Mouse (Mus musculus) kidney, adult 2 months (tissue): Measurements from ENCODE around the gene Foxn3. TPM values are rescaled to one million over a fixed set of nuclear protein-coding genes. Genes with fewer than 3 reads are reported as not detected.

Experiments used
- DNase-seq: peaks from one replicate; pipeline ENCODE4 v3.0.0; 2021
- H3K27ac ChIP-seq: fragments of 200-500 bp; 2 replicates; pipeline ENCODE4 v1.5.1; 2012; ENCODE audit warnings: low read depth, low read length, control low read depth, inconsistent platforms; ENCODE audit not compliant: insufficient read depth
- H3K27me3 ChIP-seq: fragments of 200-500 bp; replicated peaks from 2 replicates; pipeline ENCODE4 v1.6.1; 2012; ENCODE audit warnings: mild to moderate bottlenecking, moderate library complexity, low read length, inconsistent platforms; ENCODE audit not compliant: control insufficient read depth, insufficient read depth
- H3K36me3 ChIP-seq: fragments of 200-500 bp; 2 replicates; pipeline ENCODE4 v1.6.1; 2012; ENCODE audit warnings: mild to moderate bottlenecking, moderate library complexity, low read length, inconsistent platforms; ENCODE audit not compliant: control insufficient read depth, insufficient read depth
- H3K4me1 ChIP-seq: fragments of 200-500 bp; 2 replicates; pipeline ENCODE4 v1.6.1; 2011; ENCODE audit warnings: low read length; ENCODE audit not compliant: control insufficient read depth, insufficient read depth
- H3K4me3 ChIP-seq: fragments of 200-500 bp; 2 replicates; pipeline ENCODE4 v1.5.1; 2011; ENCODE audit warnings: mild to moderate bottlenecking, low read depth, low read length, control low read depth; ENCODE audit not compliant: insufficient read depth
- CTCF ChIP-seq: fragments of 200-500 bp; conservative IDR thresholded peaks from 2 replicates; pipeline ENCODE4 v1.5.1; 2011; ENCODE audit warnings: low read depth, mild to moderate bottlenecking, control low read depth, low read length, moderate library complexity, mixed read lengths; ENCODE audit not compliant: insufficient read depth, insufficient read length
- POLR2A ChIP-seq: fragments of 200-500 bp; IDR thresholded peaks from one replicate; pipeline ENCODE4 v1.6.1; 2011; ENCODE audit warnings: low read depth, low read length, control low read depth
- WGBS: fragments of 180-500 bp; shearing (Covaris S2); methylation state at CpG from one replicate; pipeline ENCODE4 v1.1.7; 2018; 5-methylcytosine and 5-hydroxymethylcytosine counted together
- polyA plus RNA-seq: library from polyadenylated mRNA; depleted of rRNA; stranded (reverse); fragments of >200 nt; gene quantifications from 2 replicates; pipeline ENCODE4 v1.2.3, GENCODE M21; 2012

The Foxn3 gene
- polyA plus RNA-seq, 1 experiment = 28.0 TPM

DNA sequence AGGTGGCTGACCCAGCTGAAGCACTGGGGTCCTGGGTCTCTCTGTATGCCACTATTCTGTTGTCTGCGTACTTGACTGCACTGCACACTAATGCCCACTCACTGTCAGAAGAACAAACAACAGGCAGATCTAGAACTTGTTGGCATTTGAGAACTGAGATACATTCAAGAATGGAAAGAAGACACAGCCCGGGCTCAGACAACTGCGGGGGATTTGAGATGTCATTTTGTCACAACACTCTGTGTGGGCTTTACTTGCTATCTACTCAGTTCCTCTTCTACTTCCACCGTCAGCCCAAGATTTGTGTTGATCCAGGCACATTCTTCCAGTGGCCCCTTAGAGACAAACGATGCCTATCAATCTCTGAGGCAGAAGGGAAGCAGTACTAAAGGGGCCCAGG, 248.6 kb downstream of the Foxn3 start:
- WGBS = 75% methylated on average over 5 of the region's 5 CpGs
- no peaks in the 10 kb centered on the region for H3K36me3 ChIP-seq
- no peak for DNase-seq
- H3K27me3 ChIP-seq = no peaks in the 10 kb centered on the region
- peaks cover 8% of the 10 kb centered on the region for H3K4me1 ChIP-seq
- TF ChIP-seq CTCF = no peak
- TF ChIP-seq POLR2A = no peak
- no peak overlapping the region for H3K4me3 ChIP-seq
- H3K27ac ChIP-seq = no peak overlapping the region

DNA sequence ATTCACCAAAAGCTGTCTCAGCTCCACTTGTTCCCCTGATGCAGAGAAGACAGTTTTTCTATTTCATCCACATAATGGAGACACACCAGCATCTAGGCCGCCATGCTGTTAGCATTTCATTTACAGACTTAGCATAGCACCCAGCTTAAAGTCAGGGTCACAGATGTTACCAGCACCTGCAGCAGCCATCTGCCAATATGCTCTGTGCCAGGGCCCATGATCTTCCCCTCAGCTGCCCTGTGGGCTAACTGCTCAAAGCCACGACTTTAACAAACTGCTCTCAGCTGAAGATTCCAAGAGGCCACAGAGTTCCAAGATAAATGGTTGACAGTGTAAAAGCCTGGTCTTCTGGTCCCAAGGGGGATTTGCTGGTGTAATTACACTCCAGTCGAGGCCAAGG, 252.1 kb downstream of the Foxn3 start:
- H3K36me3 ChIP-seq = no peaks in the 10 kb centered on the region
- TF ChIP-seq CTCF = no peak
- no peak for TF ChIP-seq POLR2A
- no peak for DNase-seq
- H3K27ac ChIP-seq = no peak overlapping the region
- H3K4me1 ChIP-seq = no peaks in the 10 kb centered on the region
- WGBS = 60% methylated on average over 3 of the region's 3 CpGs
- no peak overlapping the region for H3K4me3 ChIP-seq
- H3K27me3 ChIP-seq = no peaks in the 10 kb centered on the region

DNA sequence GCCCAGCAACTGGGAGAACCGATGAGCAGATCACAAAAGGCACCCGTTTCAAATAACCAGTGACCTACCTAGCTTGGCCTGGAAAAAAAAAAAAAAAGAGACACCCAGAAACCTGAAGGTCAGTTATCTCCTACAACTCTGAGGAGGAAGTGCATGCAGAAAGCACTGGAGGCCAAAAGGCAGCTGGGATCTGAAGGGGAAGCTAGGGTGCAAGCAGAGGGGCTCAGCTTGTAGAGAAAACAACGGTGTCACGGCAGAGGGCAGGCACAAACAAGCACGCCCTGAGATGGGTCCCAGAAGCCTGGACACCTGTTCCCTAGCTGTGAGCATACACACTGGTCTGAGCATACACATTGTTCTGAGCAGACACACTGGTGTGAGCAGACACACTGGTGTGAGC, 253.4 kb downstream of the Foxn3 start:
- no peaks in the 10 kb centered on the region for H3K4me1 ChIP-seq
- no peak overlapping the region for H3K4me3 ChIP-seq
- TF ChIP-seq POLR2A (no peak), CTCF (no peak)
- WGBS = 70% methylated on average over 5 of the region's 5 CpGs
- DNase-seq = no peak
- H3K27ac ChIP-seq = no peak overlapping the region
- H3K36me3 ChIP-seq = no peaks in the 10 kb centered on the region
- no peaks in the 10 kb centered on the region for H3K27me3 ChIP-seq

DNA sequence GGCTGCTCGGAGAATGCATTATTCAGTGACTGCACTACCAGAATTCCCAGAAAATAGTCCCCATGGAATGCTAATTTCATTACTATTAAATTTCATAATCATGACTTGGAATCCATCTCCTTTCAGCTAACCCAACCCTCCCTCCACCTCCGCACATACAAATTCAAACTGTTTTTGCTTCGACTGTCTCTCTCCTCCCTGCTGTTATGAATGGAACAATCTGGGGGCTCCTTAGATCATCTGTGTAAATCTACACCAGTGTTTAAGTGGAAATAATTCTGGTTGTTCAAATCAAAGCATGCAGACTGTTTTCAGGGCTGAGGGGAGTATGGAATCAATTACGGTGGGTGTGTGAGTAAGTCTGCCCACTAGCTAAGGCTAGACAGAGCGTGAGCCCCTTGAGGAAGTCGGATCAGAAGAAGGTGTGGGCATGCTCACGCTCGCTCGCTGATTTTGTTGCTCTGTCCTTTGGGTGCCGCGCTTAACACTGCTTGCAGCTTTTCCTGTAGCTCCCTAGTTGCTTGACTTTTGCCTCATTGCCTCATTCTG, 254.8 kb downstream of the Foxn3 start:
- no peak for DNase-seq
- Histone ChIP-seq H3K4me1 (no peaks in the 10 kb centered on the region), H3K36me3 (no peaks in the 10 kb centered on the region), H3K4me3 (no peak overlapping the region), H3K27ac (no peak overlapping the region), H3K27me3 (no peaks in the 10 kb centered on the region)
- 82% methylated on average over 11 of the region's 11 CpGs for WGBS
- TF ChIP-seq CTCF (no peak), POLR2A (no peak)

DNA sequence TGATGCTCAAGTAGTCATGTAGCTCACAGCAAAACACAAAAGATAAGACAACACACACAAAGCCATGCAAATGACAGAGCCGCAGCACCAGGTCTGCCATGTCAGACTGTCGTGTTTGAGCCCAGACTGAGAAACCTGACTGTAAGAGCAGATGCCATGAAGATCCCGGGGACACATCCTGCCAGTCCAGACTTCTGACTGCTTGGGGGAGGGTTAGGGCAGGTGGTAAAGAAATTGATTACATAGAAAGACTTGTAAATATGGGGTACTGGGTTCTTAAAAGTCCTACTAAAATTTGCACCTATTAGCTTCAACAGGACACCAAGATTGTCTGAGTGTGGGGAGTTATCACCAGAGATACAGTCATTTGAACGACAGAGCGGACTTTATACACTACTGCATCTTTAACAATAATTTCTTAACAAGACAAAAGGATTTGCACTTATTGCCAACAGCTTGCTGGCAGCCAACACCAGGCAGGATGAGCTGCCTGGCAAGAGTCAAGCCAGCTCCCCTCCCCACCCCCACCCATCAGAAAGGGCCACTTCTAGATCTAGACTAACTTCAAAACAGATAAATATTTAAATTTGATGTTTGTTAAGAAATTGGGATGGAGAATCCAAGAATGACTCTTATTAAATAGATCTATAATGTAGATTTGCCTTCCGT, 256.7 kb downstream of the Foxn3 start:
- Histone ChIP-seq H3K4me3 (no peak overlapping the region), H3K4me1 (no peaks in the 10 kb centered on the region), H3K27ac (no peak overlapping the region), H3K36me3 (no peaks in the 10 kb centered on the region), H3K27me3 (no peaks in the 10 kb centered on the region)
- no peak for DNase-seq
- WGBS = 62% methylated on average over 6 of the region's 6 CpGs
- TF ChIP-seq POLR2A = no peak
- no peak for TF ChIP-seq CTCF

DNA sequence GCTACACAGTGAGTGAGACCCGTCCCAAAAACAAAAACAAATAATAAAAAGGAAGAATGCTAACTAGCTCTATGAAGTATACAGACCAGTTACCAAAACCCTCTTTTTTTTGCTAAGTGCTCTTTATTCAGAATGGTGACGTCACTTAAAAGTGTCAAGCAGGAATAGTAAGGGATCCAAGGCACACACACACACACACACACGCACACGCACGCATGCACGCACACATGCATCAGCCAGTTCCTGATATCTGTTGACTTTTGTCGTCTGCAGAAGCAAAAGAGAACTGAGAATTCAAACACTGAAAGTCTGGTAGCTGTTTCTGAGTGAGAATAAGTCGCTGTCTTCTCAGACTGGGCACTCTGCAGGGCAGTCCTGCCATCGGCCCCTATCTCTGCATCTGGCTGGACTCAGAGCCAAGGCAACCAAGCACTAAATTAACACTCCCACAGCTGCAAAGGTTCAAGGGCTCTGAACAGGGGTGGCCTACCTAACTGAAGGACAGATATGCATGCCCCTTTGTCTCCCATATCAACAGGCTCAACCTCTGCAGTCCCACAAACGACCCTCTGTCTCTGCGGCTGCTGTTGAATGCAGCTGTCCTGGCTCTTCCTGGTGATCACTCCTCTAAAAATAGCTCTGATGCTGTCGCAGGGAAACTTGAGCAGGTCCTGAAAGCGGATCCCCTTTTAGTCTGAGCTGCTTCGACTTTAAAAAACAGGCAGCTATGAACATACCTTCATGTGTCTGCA, 257.4 kb downstream of the Foxn3 start:
- 54% methylated on average over 14 of the region's 14 CpGs for WGBS
- Histone ChIP-seq H3K27me3 (no peaks in the 10 kb centered on the region), H3K27ac (no peak overlapping the region), H3K4me3 (no peak overlapping the region), H3K4me1 (no peaks in the 10 kb centered on the region), H3K36me3 (no peaks in the 10 kb centered on the region)
- no peak for TF ChIP-seq CTCF
- no peak for TF ChIP-seq POLR2A
- no peak for DNase-seq

DNA sequence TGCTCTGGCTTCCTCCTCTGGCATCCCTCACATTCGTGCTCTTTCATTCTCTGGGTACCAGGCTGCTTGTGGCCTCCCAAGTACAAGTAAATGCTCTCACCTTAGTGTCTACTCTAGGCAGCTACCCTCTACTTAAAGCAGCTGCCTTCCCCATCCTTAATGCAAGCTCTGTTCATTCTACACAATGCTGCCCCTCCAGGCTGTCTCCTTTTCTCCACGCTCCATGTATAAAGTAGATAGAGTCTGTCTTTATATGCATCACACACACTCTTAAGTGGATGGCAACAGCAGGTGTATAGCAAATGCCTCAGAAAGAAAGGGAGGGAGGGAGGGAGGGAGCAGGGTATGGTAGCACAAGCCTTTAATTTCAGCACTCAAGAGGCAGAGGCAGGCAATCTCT, 258.1 kb downstream of the Foxn3 start:
- Histone ChIP-seq H3K27me3 (no peaks in the 10 kb centered on the region), H3K27ac (no peak overlapping the region), H3K36me3 (no peaks in the 10 kb centered on the region), H3K4me3 (no peak overlapping the region), H3K4me1 (no peaks in the 10 kb centered on the region)
- TF ChIP-seq CTCF (no peak), POLR2A (no peak)
- no peak for DNase-seq
- 80% methylated on average over 2 of the region's 2 CpGs for WGBS
